Mouse (Mus musculus) forebrain, embryonic 16.5 days (tissue): Measurements from ENCODE around the gene Dao. TPM values are rescaled to one million over a fixed set of nuclear protein-coding genes. Genes with fewer than 3 reads are reported as not detected.

ENCODE experiments used
- ATAC-seq: fragments of 200-750 bp; cut with Nextera tagmentation; 2 replicates; pipeline ENCODE4 v1.8.0; 2017; ENCODE audit warnings: mild to moderate bottlenecking, moderate library complexity
- H3K27ac ChIP-seq: fragments of 300-500 bp; sonication (generic); 2 replicates; pipeline ENCODE4 v1.5.1; 2014; ENCODE audit warnings: low read length, control low read depth
- H3K27me3 ChIP-seq: fragments of 300-500 bp; sonication (generic); replicated peaks from 2 replicates; pipeline ENCODE4 v1.6.1; 2014; ENCODE audit warnings: low read length; ENCODE audit not compliant: control insufficient read depth, insufficient read depth
- H3K36me3 ChIP-seq: fragments of 300-500 bp; sonication (generic); 2 replicates; pipeline ENCODE4 v1.6.1; 2014; ENCODE audit not compliant: control insufficient read depth, insufficient read depth
- H3K4me1 ChIP-seq: fragments of 300-500 bp; sonication (generic); replicated peaks from 2 replicates; pipeline ENCODE4 v1.6.1; 2014; ENCODE audit warnings: low read length; ENCODE audit not compliant: control insufficient read depth, insufficient read depth
- H3K4me2 ChIP-seq: fragments of 300-500 bp; sonication (generic); 2 replicates; pipeline ENCODE4 v1.6.1; 2014; ENCODE audit warnings: mild to moderate bottlenecking, low read length, control low read depth
- H3K4me3 ChIP-seq: fragments of 300-500 bp; sonication (generic); replicated peaks from 2 replicates; pipeline ENCODE4 v1.5.1; 2014; ENCODE audit warnings: mild to moderate bottlenecking, low read length, control low read depth
- H3K9ac ChIP-seq: fragments of 300-500 bp; sonication (generic); replicated peaks from 2 replicates; pipeline ENCODE4 v1.6.1; 2014; ENCODE audit warnings: low read depth, low read length, control low read depth
- H3K9me3 ChIP-seq: fragments of 300-500 bp; sonication (generic); 2 replicates; pipeline ENCODE4 v1.6.1; 2016; ENCODE audit warnings: low read length; ENCODE audit not compliant: control insufficient read depth
- WGBS: fragments of 180-500 bp; shearing (Covaris S2); extraction: QIAGEN DNeasy Blood & Tissue Kit; methylation state at CpG from one replicate; pipeline ENCODE4 v1.1.7; 2014; 5-methylcytosine and 5-hydroxymethylcytosine counted together
- polyA plus RNA-seq: library from polyadenylated mRNA; unstranded; fragments of >200 nt; fragmentation: Nextera tagmentation; extraction: Ambion mirVana; gene quantifications from 2 replicates; pipeline ENCODE4 v1.2.1, GENCODE M21; 2015

The Dao gene
- polyA plus RNA-seq, 1 experiment from 2014 or later = not detected

GRCm38 (mm10) chr5:114034393-114034792 is 30.9 kb downstream of the Dao start:
- H3K9me3 ChIP-seq = no peaks in the 10 kb centered on the region
- H3K4me3 ChIP-seq = no peak overlapping the region
- H3K4me1 ChIP-seq = no peaks in the 10 kb centered on the region
- H3K27me3 ChIP-seq = no peaks in the 10 kb centered on the region
- no peak for ATAC-seq
- 86% methylated on average over 7 of the region's 7 CpGs for WGBS
- H3K9ac ChIP-seq = no peak overlapping the region
- H3K4me2 ChIP-seq = no peak overlapping the region
- H3K36me3 ChIP-seq = peaks cover 15% of the 10 kb centered on the region; the same call in 1 of the 2 replicates
- no peak overlapping the region for H3K27ac ChIP-seq

DNA sequence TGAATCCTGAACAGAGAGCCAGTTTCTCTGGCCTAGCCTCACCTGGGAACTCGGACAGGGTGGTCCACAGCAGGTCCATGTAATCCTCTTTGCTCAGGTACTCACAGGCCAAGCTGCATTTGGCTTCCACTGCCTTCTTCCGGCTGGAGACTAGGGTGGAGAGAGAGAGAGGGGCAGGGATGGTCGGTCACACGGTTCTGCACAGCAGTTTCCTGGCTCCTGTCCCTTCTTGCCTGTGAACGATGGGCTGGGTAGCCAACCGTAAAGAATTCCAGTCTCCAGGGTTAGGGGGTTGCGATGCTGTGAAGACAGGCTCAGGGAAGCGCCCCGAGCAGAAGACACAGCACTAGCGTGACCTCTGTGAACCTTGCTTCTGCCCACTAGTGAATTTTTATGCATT is 31.6 kb downstream of the Dao start:
- H3K9ac ChIP-seq = no peak overlapping the region
- H3K4me2 ChIP-seq = no peak overlapping the region
- WGBS = 55% methylated on average over 10 of the region's 10 CpGs
- H3K27me3 ChIP-seq = no peaks in the 10 kb centered on the region
- peaks cover 15% of the 10 kb centered on the region; the same call in 1 of the 2 replicates for H3K36me3 ChIP-seq
- no peak overlapping the region for H3K27ac ChIP-seq
- no peak for ATAC-seq
- H3K4me3 ChIP-seq = no peak overlapping the region
- no peaks in the 10 kb centered on the region for H3K4me1 ChIP-seq
- no peaks in the 10 kb centered on the region for H3K9me3 ChIP-seq

DNA sequence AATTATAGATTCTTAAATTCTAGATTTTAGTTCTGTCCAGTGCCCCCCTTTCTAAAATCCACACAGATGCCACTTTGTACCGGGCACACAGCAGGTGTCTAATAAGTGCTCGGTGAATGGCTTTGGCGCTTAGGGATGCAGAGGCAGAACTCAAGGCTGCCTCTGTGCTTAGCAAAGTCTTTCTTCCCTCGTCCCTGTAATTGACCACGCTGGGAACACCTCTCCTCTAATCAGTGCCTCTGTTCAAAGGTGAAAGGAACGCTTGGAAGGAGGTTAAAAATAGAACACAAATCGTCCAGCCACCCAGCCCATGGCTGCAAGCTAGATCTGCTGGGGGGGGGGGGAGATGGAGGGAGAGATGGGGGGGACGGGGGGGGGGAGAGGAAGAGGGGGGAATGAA is 37.0 kb downstream of the Dao start:
- no peaks in the 10 kb centered on the region for H3K4me1 ChIP-seq
- 6% methylated on average over 7 of the region's 8 CpGs for WGBS
- no peak overlapping the region for H3K9ac ChIP-seq
- H3K36me3 ChIP-seq = peaks cover 13% of the 10 kb centered on the region
- H3K27me3 ChIP-seq = no peaks in the 10 kb centered on the region
- H3K4me2 ChIP-seq = no peak overlapping the region
- no peak overlapping the region for H3K27ac ChIP-seq
- ATAC-seq = no peak
- no peaks in the 10 kb centered on the region for H3K9me3 ChIP-seq
- H3K4me3 ChIP-seq = no peak overlapping the region

GRCm38 (mm10) chr5:114040911-114041310 is 37.4 kb downstream of the Dao start:
- H3K9me3 ChIP-seq = no peaks in the 10 kb centered on the region
- H3K27ac ChIP-seq = no peak overlapping the region

GRCm38 (mm10) chr5:114041327-114041930 is 37.9 kb downstream of the Dao start:
- no peak overlapping the region for H3K4me3 ChIP-seq
- no peak overlapping the region for H3K27ac ChIP-seq
- H3K4me2 ChIP-seq = no peak overlapping the region
- H3K9ac ChIP-seq = no peak overlapping the region
- WGBS = 19% methylated on average over 15 of the region's 15 CpGs
- no peaks in the 10 kb centered on the region for H3K4me1 ChIP-seq
- ATAC-seq = no peak
- no peaks in the 10 kb centered on the region for H3K9me3 ChIP-seq
- no peaks in the 10 kb centered on the region for H3K27me3 ChIP-seq
- H3K36me3 ChIP-seq = peaks cover 13% of the 10 kb centered on the region

More at GRCm38 (mm10) chr5:114040911-114041310, 37.4 kb downstream of the Dao start:
- WGBS = 48% methylated on average over 1 of the region's 1 CpGs
- peaks cover 13% of the 10 kb centered on the region for H3K36me3 ChIP-seq
- H3K9ac ChIP-seq = no peak overlapping the region
- no peak for ATAC-seq
- H3K4me1 ChIP-seq = no peaks in the 10 kb centered on the region
- H3K4me2 ChIP-seq = no peak overlapping the region
- no peaks in the 10 kb centered on the region for H3K27me3 ChIP-seq
- H3K4me3 ChIP-seq = no peak overlapping the region

DNA sequence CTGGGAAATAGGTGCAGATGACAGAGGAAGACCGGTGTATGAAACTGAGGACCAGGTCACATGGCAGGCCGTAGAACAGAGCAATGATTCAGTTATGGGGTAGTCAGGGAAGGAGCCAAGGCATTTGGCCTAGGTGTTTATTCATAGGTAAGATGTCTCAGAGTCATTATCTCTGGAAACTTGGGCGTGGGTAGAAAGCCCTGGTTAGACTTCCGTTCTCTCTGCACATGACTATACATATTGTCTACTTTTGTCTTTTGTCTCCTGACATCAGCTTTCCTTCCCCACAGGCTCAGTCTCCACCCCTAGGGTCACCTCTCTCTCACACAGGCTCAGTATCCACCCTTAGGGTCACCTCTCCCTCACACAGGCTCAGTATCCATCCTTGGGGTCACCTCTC is 40.3 kb downstream of the Dao start:
- WGBS = 80% methylated on average over 4 of the region's 4 CpGs
- no peak overlapping the region for H3K27ac ChIP-seq
- no peak overlapping the region for H3K4me3 ChIP-seq
- H3K36me3 ChIP-seq = peaks cover 11% of the 10 kb centered on the region
- no peak overlapping the region for H3K9ac ChIP-seq
- no peaks in the 10 kb centered on the region for H3K27me3 ChIP-seq
- ATAC-seq = no peak
- H3K9me3 ChIP-seq = no peaks in the 10 kb centered on the region
- H3K4me2 ChIP-seq = no peak overlapping the region
- H3K4me1 ChIP-seq = no peaks in the 10 kb centered on the region

DNA sequence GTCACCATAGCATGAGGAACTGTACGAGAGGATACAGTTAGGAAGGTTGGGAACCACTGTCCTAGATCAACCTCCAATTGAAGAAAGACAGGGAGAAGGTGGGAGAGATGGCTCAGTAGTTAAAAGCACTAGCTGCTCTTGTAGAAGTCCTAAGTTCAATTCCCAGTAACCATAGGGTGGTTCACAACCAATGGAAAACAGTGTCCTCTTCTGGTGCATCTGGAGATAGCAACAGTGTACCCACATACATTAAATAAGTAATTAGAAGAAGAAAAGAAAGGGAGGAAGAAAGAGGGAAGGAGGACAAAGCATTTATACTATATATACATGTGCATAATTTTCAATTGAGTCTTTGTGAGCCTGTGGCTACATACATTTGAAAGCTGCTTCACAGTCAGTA is 41.6 kb downstream of the Dao start:
- Histone ChIP-seq H3K27ac (no peak overlapping the region), H3K4me2 (no peak overlapping the region), H3K9me3 (no peaks in the 10 kb centered on the region), H3K36me3 (peaks cover 10% of the 10 kb centered on the region), H3K9ac (no peak overlapping the region), H3K27me3 (no peaks in the 10 kb centered on the region), H3K4me3 (no peak overlapping the region), H3K4me1 (no peaks in the 10 kb centered on the region)
- ATAC-seq = no peak
- WGBS = 76% methylated on average over 1 of the region's 1 CpGs

- Histone ChIP-seq H3K9ac (no peak overlapping the region), H3K27ac (no peak overlapping the region), H3K36me3 (peaks cover 16% of the 10 kb centered on the region), H3K4me1 (no peaks in the 10 kb centered on the region), H3K9me3 (no peaks in the 10 kb centered on the region), H3K4me3 (no peak overlapping the region), H3K4me2 (no peak overlapping the region), H3K27me3 (no peaks in the 10 kb centered on the region)
- ATAC-seq = no peak
- WGBS = 83% methylated on average over 3 of the region's 3 CpGs
Measured at GRCm38 (mm10) chr5:114046151-114046550, 42.6 kb downstream of the Dao start.

DNA sequence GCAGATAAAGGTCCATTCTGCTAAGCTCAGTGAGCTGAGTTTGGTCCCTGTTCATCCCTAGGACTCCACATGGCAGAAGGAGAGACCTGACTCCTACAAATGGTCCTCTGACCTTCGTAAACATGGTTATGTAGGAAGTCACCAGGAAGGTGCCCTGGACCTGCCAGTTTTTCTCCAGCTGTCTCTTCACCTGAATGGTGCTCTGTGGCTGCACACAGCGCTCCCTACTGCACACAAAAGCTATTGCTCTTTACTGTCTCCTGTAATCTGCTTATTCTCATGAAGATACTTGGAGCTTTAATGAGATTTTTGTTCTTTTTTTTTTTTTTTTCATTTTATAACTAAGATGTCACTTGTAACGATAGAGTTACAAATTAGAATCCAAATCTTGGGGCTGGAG is 43.1 kb downstream of the Dao start:
- ATAC-seq = no peak
- no peak overlapping the region for H3K4me3 ChIP-seq
- no peak overlapping the region for H3K4me2 ChIP-seq
- no peak overlapping the region for H3K27ac ChIP-seq
- 43% methylated on average over 3 of the region's 3 CpGs for WGBS
- no peaks in the 10 kb centered on the region for H3K4me1 ChIP-seq
- no peaks in the 10 kb centered on the region for H3K9me3 ChIP-seq
- no peak overlapping the region for H3K9ac ChIP-seq
- no peaks in the 10 kb centered on the region for H3K27me3 ChIP-seq
- H3K36me3 ChIP-seq = peaks cover 16% of the 10 kb centered on the region

- 90% methylated on average over 5 of the region's 5 CpGs for WGBS
- Histone ChIP-seq H3K4me1 (no peaks in the 10 kb centered on the region), H3K4me2 (no peak overlapping the region), H3K9ac (no peak overlapping the region), H3K27ac (no peak overlapping the region), H3K36me3 (peaks cover 16% of the 10 kb centered on the region), H3K27me3 (no peaks in the 10 kb centered on the region), H3K9me3 (no peaks in the 10 kb centered on the region), H3K4me3 (no peak overlapping the region)
- no peak for ATAC-seq
Measured at GRCm38 (mm10) chr5:114047182-114047581, 43.7 kb downstream of the Dao start.
